Mouse (Mus musculus): Measurements from ENCODE around the gene Rab6b. TPM values are rescaled to one million over a fixed set of nuclear protein-coding genes. Genes with fewer than 3 reads are reported as not detected.
A peak's percentile ranks its signal among the peaks of the same experiment; 100 is the strongest.

Rab6b gene
- polyA plus RNA-seq, 1 experiment, result 23.3 TPM

DNA sequence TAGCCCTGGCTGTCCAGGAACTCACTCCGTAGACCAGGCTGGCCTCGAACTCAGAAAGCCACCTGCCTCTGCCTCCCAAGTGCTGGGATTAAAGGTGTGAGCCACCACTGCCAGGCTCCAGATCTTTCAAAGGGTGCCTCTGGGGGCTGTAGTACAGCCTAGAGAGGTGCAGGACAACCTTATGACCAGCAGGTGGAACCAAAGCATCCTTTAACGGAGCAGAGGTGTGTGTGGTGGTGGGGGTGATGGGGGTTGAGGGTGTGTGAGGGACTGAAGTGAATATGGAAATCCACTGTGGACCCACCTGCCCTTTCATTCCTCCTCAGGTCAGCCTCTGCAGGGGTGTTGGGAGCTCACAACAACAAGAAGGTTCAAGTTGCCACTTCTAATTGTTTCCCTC lies 113.9 kb downstream of the Rab6b start:
- no peak overlapping the region for H3K4me3 ChIP-seq (ENCODE audit: low read depth, low read length)
- no peak overlapping the region for H3K9ac ChIP-seq (ENCODE audit: low read depth, poor library complexity, severe bottlenecking)
- no peaks in the 10 kb centered on the region for H3K4me1 ChIP-seq (ENCODE audit: control insufficient read depth, insufficient read depth, low read length)
- TF ChIP-seq POLR2A (IDR thresholded peaks at IDR 0.05; ENCODE audit: insufficient read depth, low read length) (no peak), CTCF (IDR thresholded peaks at IDR 0.05; ENCODE audit: low read depth, low read length) (peak; percentile 80)
- no peaks in the 10 kb centered on the region for H3K36me3 ChIP-seq (ENCODE audit: control insufficient read depth, insufficient read depth, low read length, poor library complexity, severe bottlenecking)
- no peak overlapping the region for H3K27ac ChIP-seq (ENCODE audit: insufficient read depth, low read length)
- no peaks in the 10 kb centered on the region for H3K9me3 ChIP-seq (replicated peaks; ENCODE audit: control insufficient read depth, insufficient read depth, low read length, poor library complexity, severe bottlenecking)
- H3K27me3 ChIP-seq (ENCODE audit: control insufficient read depth, insufficient read depth, low read length, poor library complexity, severe bottlenecking), result no peaks in the 10 kb centered on the region

DNA sequence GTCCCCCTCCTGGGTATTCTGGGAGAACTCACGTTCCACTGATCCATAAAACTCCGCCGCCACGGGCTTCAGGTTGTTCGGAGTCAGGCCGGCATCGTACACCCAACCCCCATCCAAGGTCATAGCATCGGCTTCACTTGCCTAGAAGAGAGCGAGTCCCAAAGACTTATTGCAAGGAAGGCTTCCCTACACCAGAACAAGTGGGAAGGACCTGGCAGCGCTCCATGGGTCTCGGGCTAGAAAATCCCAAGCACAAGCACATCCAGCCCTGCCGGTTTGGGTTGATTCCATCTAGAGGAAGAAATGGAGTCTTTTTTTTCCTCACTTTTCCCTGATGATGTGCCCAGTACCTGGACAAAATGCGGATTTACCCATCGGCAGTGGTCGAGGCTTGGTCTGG lies 115.2 kb downstream of the Rab6b start:
- H3K4me1 ChIP-seq (ENCODE audit: control insufficient read depth, insufficient read depth, low read length), result no peaks in the 10 kb centered on the region

DNA sequence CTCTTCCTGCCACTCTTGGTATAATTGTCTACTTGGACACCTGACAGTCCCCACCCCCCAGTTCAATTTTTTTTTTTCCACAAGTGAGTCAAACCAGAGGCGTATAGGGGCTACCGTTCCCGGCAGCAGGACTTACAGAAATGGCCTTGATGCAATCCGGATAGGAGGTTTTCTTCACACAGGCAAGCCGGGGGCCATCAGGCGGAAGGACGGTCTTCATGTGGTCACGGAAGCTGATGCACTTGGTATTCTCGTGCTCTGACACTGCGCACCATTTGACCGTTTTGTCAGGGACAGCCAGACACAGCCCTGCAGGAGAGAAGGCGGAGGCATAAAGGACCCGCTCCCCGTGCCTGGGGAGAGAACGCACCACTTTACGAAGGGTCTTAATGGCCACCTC lies 116.2 kb downstream of the Rab6b start:
- Histone ChIP-seq H3K9me3 (replicated peaks; ENCODE audit: control insufficient read depth, insufficient read depth, low read length, poor library complexity, severe bottlenecking) (no peaks in the 10 kb centered on the region), H3K27me3 (ENCODE audit: control insufficient read depth, insufficient read depth, low read length, poor library complexity, severe bottlenecking) (no peaks in the 10 kb centered on the region), H3K4me1 (ENCODE audit: control insufficient read depth, insufficient read depth, low read length) (no peaks in the 10 kb centered on the region), H3K9ac (ENCODE audit: low read depth, poor library complexity, severe bottlenecking) (no peak overlapping the region), H3K4me3 (ENCODE audit: low read depth, low read length) (peak overlapping the region; percentile 19; the same call in 1 of the 2 replicates), H3K36me3 (ENCODE audit: control insufficient read depth, insufficient read depth, low read length, poor library complexity, severe bottlenecking) (no peaks in the 10 kb centered on the region), H3K27ac (ENCODE audit: insufficient read depth, low read length) (no peak overlapping the region)
- TF ChIP-seq EP300 (IDR thresholded peaks at IDR 0.05; ENCODE audit: insufficient read depth, low read depth, low read length) (no peak), POLR2A (IDR thresholded peaks at IDR 0.05; ENCODE audit: insufficient read depth, low read length) (no peak), CTCF (IDR thresholded peaks at IDR 0.05; ENCODE audit: low read depth, low read length) (no peak)

More for the DNA sequence above, 115.2 kb downstream of the Rab6b start:
- Histone ChIP-seq H3K36me3 (ENCODE audit: control insufficient read depth, insufficient read depth, low read length, poor library complexity, severe bottlenecking) (no peaks in the 10 kb centered on the region), H3K27ac (ENCODE audit: insufficient read depth, low read length) (no peak overlapping the region), H3K9me3 (replicated peaks; ENCODE audit: control insufficient read depth, insufficient read depth, low read length, poor library complexity, severe bottlenecking) (no peaks in the 10 kb centered on the region), H3K27me3 (ENCODE audit: control insufficient read depth, insufficient read depth, low read length, poor library complexity, severe bottlenecking) (no peaks in the 10 kb centered on the region), H3K4me3 (ENCODE audit: low read depth, low read length) (no peak overlapping the region), H3K9ac (ENCODE audit: low read depth, poor library complexity, severe bottlenecking) (no peak overlapping the region)
- TF ChIP-seq EP300 (IDR thresholded peaks at IDR 0.05; ENCODE audit: insufficient read depth, low read depth, low read length) (no peak), POLR2A (IDR thresholded peaks at IDR 0.05; ENCODE audit: insufficient read depth, low read length) (no peak)

DNA sequence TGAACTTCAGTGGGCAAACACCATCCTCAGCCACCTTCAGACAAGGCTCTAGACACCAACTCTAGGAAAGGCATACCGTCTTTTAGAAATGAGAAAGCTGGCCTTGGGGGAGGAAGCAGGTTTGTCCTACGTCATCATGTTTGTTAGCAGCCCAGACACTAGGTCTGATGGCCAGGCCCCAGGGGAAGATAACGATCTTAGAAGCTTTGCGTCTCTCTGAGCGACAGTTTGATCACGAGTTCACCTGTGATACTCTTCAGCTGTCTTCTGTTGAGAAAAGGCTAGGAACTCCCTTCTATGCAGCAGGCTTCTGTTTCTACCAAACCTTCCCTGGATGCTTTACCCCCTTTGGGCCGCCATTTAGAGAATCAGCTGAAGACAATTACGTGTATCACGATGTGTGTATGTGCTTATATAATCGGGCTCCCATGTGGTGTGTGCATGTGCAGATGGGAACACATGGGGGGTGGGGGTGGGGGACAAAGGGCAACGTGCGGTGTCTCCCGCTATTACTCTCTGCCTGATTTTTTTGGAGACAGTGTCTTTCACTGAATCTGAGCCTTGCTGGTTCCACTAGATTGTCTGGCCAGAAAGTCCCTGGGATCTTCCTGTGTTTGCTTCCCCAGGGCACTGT lies 116.9 kb downstream of the Rab6b start:
- H3K36me3 ChIP-seq (ENCODE audit: control insufficient read depth, insufficient read depth, low read length, poor library complexity, severe bottlenecking), result no peaks in the 10 kb centered on the region
- no peak overlapping the region for H3K4me3 ChIP-seq (ENCODE audit: low read depth, low read length)
- no peaks in the 10 kb centered on the region for H3K4me1 ChIP-seq (ENCODE audit: control insufficient read depth, insufficient read depth, low read length)
- H3K27me3 ChIP-seq (ENCODE audit: control insufficient read depth, insufficient read depth, low read length, poor library complexity, severe bottlenecking), result no peaks in the 10 kb centered on the region
- no peaks in the 10 kb centered on the region for H3K9me3 ChIP-seq (replicated peaks; ENCODE audit: control insufficient read depth, insufficient read depth, low read length, poor library complexity, severe bottlenecking)
- H3K27ac ChIP-seq (ENCODE audit: insufficient read depth, low read length), result no peak overlapping the region
- no peak overlapping the region for H3K9ac ChIP-seq (ENCODE audit: low read depth, poor library complexity, severe bottlenecking)
- TF ChIP-seq CTCF (IDR thresholded peaks at IDR 0.05; ENCODE audit: low read depth, low read length) (no peak), POLR2A (IDR thresholded peaks at IDR 0.05; ENCODE audit: insufficient read depth, low read length) (no peak), EP300 (IDR thresholded peaks at IDR 0.05; ENCODE audit: insufficient read depth, low read depth, low read length) (no peak)

DNA sequence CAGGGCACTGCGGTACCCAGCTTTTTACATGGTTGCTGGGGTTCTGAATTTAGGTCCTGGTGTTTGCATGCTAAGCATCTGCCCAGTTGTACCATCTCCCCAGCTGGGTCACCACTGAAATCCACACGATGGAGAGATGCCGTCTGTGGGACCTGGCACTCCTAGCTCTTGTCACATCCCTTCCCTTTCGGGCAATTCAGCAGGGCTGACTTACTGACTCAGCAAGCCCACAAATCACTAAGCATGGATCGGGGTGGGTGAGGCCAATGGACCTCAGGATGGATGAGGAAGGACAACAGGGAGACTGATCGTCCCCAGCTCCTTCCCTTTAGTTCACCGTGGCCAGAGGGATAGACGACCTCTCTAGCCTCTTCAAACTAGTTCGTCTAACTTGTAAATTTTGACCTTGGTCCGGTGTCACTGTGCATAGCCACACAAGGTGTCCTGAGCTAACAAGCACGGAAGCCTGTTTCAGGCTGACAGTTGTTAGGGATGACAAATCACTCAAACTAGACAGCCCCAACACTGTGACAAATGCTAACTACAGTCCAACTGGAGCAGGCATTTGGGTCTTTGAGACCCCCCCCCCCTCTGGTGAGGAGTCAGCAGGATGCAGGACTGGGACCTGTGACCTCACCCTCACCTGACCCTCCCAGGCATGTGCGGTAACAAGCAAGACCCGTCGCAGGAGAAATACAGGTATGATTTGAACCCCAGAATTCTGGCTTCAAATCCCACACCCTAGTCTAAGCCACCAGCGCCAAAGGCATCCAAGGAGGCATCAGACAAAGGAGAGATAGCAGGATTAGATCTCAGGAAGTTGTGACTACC lies 117.7 kb downstream of the Rab6b start:
- H3K27ac ChIP-seq (ENCODE audit: insufficient read depth, low read length), result no peak overlapping the region
- H3K4me3 ChIP-seq (ENCODE audit: low read depth, low read length), result no peak overlapping the region
- no peaks in the 10 kb centered on the region for H3K9me3 ChIP-seq (replicated peaks; ENCODE audit: control insufficient read depth, insufficient read depth, low read length, poor library complexity, severe bottlenecking)
- no peaks in the 10 kb centered on the region for H3K4me1 ChIP-seq (ENCODE audit: control insufficient read depth, insufficient read depth, low read length)
- no peaks in the 10 kb centered on the region for H3K27me3 ChIP-seq (ENCODE audit: control insufficient read depth, insufficient read depth, low read length, poor library complexity, severe bottlenecking)
- no peak overlapping the region for H3K9ac ChIP-seq (ENCODE audit: low read depth, poor library complexity, severe bottlenecking)
- H3K36me3 ChIP-seq (ENCODE audit: control insufficient read depth, insufficient read depth, low read length, poor library complexity, severe bottlenecking), result no peaks in the 10 kb centered on the region
- no peak for TF ChIP-seq EP300 (IDR thresholded peaks at IDR 0.05; ENCODE audit: insufficient read depth, low read depth, low read length)
- no peak for TF ChIP-seq POLR2A (IDR thresholded peaks at IDR 0.05; ENCODE audit: insufficient read depth, low read length)
- TF ChIP-seq CTCF (IDR thresholded peaks at IDR 0.05; ENCODE audit: low read depth, low read length), result no peak
